ENCODE assay signal across 7 mouse cellular contexts in the genomic region with DNA sequence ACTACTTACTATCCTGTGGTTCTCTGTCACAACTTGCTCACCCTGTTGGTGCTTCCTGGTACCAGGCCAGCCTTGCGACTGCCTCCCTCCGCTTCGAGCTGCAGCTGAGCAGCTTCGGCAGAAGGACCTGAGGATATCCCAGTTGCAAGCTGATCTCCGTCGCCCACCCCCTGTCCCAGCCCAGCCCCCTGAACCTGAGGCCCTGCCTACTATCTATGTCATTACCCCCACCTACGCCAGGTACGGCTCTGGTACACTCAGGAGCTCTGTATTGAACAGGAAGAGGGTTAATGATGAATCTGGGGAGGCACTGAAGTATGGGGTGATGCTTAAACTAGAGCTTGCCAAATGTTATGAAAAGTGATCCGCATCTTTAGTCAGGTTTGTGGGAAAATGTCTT. TPM values are rescaled to one million over a fixed set of nuclear protein-coding genes. Genes with fewer than 3 reads are reported as not detected.
A peak's percentile ranks its signal among the peaks of the same experiment; 100 is the strongest.
DNase-seq lines count a peak whose midpoint lies in the region; ATAC-seq and TF ChIP-seq lines count a peak whose summit lies in the region.

No protein-coding gene starts in this region.

- WGBS in forebrain, embryonic 14.5 days = 81% methylated on average over 9 of the region's 9 CpGs
- WGBS in limb, embryonic 10.5 days = 75% methylated on average over 9 of the region's 9 CpGs
- WGBS in neural tube, embryonic 13.5 days = 87% methylated on average over 9 of the region's 9 CpGs

- DNase-seq in layer of hippocampus, adult 2 months (ENCODE audit: low spot score in 2 of 2) = no peak
- no peak for DNase-seq in layer of hippocampus, postnatal 10 days (ENCODE audit: low spot score in 2 of 2)
- no peak for DNase-seq in forebrain, embryonic 14.5 days (ENCODE audit: low spot score)
- no peak for DNase-seq in limb, embryonic 10.5 days (ENCODE audit: low spot score)
- DNase-seq in c-Kit-positive CD71-positive TER-119-positive erythroid progenitor cells, embryonic 14.5 days (ENCODE audit: low spot score) = no peak
- no peak for DNase-seq in spleen, adult 12 weeks (ENCODE audit: low spot score)

- no peaks in the 10 kb centered on the region for H3K9me3 ChIP-seq in forebrain, embryonic 14.5 days (replicated peaks; ENCODE audit: control insufficient read depth, low read length)
- H3K9me3 ChIP-seq in limb, embryonic 10.5 days (replicated peaks) = no peaks in the 10 kb centered on the region
- H3K9me3 ChIP-seq in neural tube, embryonic 13.5 days = no peaks in the 10 kb centered on the region

- TF ChIP-seq CTCF in layer of hippocampus, adult 2 months (conservative IDR thresholded peaks at IDR 0.05) = no peak

- no peaks in the 10 kb centered on the region for H3K27me3 ChIP-seq in forebrain, embryonic 14.5 days (replicated peaks; ENCODE audit: control insufficient read depth, insufficient read depth, low read length)
- H3K27me3 ChIP-seq in limb, embryonic 10.5 days (ENCODE audit: low read depth, poor library complexity, severe bottlenecking) = no peaks in the 10 kb centered on the region
- H3K27me3 ChIP-seq in neural tube, embryonic 13.5 days = no peaks in the 10 kb centered on the region

- peak overlapping the region; percentile 90; the same call in 1 of the 2 replicates for H3K4me3 ChIP-seq in layer of hippocampus, adult 2 months
- no peak overlapping the region for H3K4me3 ChIP-seq in forebrain, embryonic 14.5 days (ENCODE audit: low read depth, low read length)
- peak overlapping the region; percentile 85 for H3K4me3 ChIP-seq in limb, embryonic 10.5 days
- no peak overlapping the region for H3K4me3 ChIP-seq in neural tube, embryonic 13.5 days

- peaks cover 9% of the 10 kb centered on the region; the same call in 1 of the 2 replicates for H3K4me1 ChIP-seq in forebrain, embryonic 14.5 days (ENCODE audit: control insufficient read depth, insufficient read depth, low read length)
- peaks cover 16% of the 10 kb centered on the region for H3K4me1 ChIP-seq in limb, embryonic 10.5 days
- peaks cover 20% of the 10 kb centered on the region for H3K4me1 ChIP-seq in neural tube, embryonic 13.5 days (replicated peaks)

- peaks cover 31% of the 10 kb centered on the region for H3K36me3 ChIP-seq in forebrain, embryonic 14.5 days (ENCODE audit: control insufficient read depth, insufficient read depth, low read length)
- peaks cover 45% of the 10 kb centered on the region for H3K36me3 ChIP-seq in limb, embryonic 10.5 days
- H3K36me3 ChIP-seq in neural tube, embryonic 13.5 days = peaks cover 30% of the 10 kb centered on the region

- H3K27ac ChIP-seq in layer of hippocampus, adult 2 months = no peak overlapping the region; the same call in 1 of the 2 replicates
- no peak overlapping the region for H3K27ac ChIP-seq in forebrain, embryonic 14.5 days (ENCODE audit: low read depth, low read length)
- no peak overlapping the region for H3K27ac ChIP-seq in limb, embryonic 10.5 days
- H3K27ac ChIP-seq in neural tube, embryonic 13.5 days (replicated peaks) = no peak overlapping the region

- H3K9ac ChIP-seq in forebrain, embryonic 14.5 days (ENCODE audit: low read length) = no peak overlapping the region; the same call in 1 of the 2 replicates
- H3K9ac ChIP-seq in neural tube, embryonic 13.5 days = peak overlapping the region; percentile 81

- peak overlapping the region; percentile 69; the same call in 1 of the 2 replicates for H3K4me2 ChIP-seq in forebrain, embryonic 14.5 days (ENCODE audit: low read length)
- H3K4me2 ChIP-seq in neural tube, embryonic 13.5 days = peak overlapping the region; percentile 85

- ATAC-seq in forebrain, embryonic 14.5 days = no peak
- no peak for ATAC-seq in neural tube, embryonic 13.5 days (ENCODE audit: low read depth)

RNA-seq across cellular contexts. Expression of a gene that starts 1.6 kb away (rescaled TPM):
- 100 to 1,000 TPM; 167 to 191 TPM for total RNA-seq in layer of hippocampus, adult 2 months (2021)
- 100 to 1,000 TPM; 121 to 130 TPM for total RNA-seq in layer of hippocampus, postnatal 10 days (2021)
- polyA plus RNA-seq in forebrain, embryonic 14.5 days (2014; fragmentation: Nextera tagmentation; extraction: Ambion mirVana) = 53.3 and 67.0 TPM in 2 replicates
- 47.0 and 48.1 TPM in 2 replicates for polyA plus RNA-seq in limb, embryonic 10.5 days (2016; fragmentation: Nextera tagmentation; extraction: Ambion mirVana)
- 86.9 and 88.7 TPM in 2 replicates for polyA plus RNA-seq in neural tube, embryonic 13.5 days (2015; fragmentation: Nextera tagmentation; extraction: Ambion mirVana)

RNA-seq across cellular contexts. Expression of a gene that starts 7.4 kb away (rescaled TPM):
- total RNA-seq in layer of hippocampus, adult 2 months (2021) = 1 to 10 TPM; 4.4 to 5.7 TPM
- 1 to 10 TPM; 2.3 to 2.4 TPM for total RNA-seq in layer of hippocampus, postnatal 10 days (2021)
- polyA plus RNA-seq in forebrain, embryonic 14.5 days (2014; fragmentation: Nextera tagmentation; extraction: Ambion mirVana) = 0.93 and 0.99 TPM in 2 replicates
- 4.1 and 4.3 TPM in 2 replicates for polyA plus RNA-seq in limb, embryonic 10.5 days (2016; fragmentation: Nextera tagmentation; extraction: Ambion mirVana)
- polyA plus RNA-seq in neural tube, embryonic 13.5 days (2015; fragmentation: Nextera tagmentation; extraction: Ambion mirVana) = 1.6 and 2.8 TPM in 2 replicates

RNA-seq across cellular contexts. Expression of a gene that starts 7.6 kb away (rescaled TPM):
- total RNA-seq in layer of hippocampus, adult 2 months (2021) = 10 to 100 TPM; 11.5 to 11.7 TPM
- 10 to 100 TPM; 11.0 to 11.9 TPM for total RNA-seq in layer of hippocampus, postnatal 10 days (2021)
- polyA plus RNA-seq in forebrain, embryonic 14.5 days (2014; fragmentation: Nextera tagmentation; extraction: Ambion mirVana) = 4.1 and 5.4 TPM in 2 replicates
- 37.1 and 37.5 TPM in 2 replicates for polyA plus RNA-seq in limb, embryonic 10.5 days (2016; fragmentation: Nextera tagmentation; extraction: Ambion mirVana)
- 11.8 and 12.2 TPM in 2 replicates for polyA plus RNA-seq in neural tube, embryonic 13.5 days (2015; fragmentation: Nextera tagmentation; extraction: Ambion mirVana)

RNA-seq across cellular contexts. Expression of a gene that starts 19.9 kb away (rescaled TPM):
- total RNA-seq in layer of hippocampus, adult 2 months (2021) = 10 to 100 TPM; 58.0 to 68.7 TPM
- 10 to 100 TPM; 60.6 to 67.9 TPM for total RNA-seq in layer of hippocampus, postnatal 10 days (2021)
- 57.1 and 57.4 TPM in 2 replicates for polyA plus RNA-seq in forebrain, embryonic 14.5 days (2014; fragmentation: Nextera tagmentation; extraction: Ambion mirVana)
- 229 and 233 TPM in 2 replicates for polyA plus RNA-seq in limb, embryonic 10.5 days (2016; fragmentation: Nextera tagmentation; extraction: Ambion mirVana)
- polyA plus RNA-seq in neural tube, embryonic 13.5 days (2015; fragmentation: Nextera tagmentation; extraction: Ambion mirVana) = 126 and 141 TPM in 2 replicates

RNA-seq across cellular contexts. Expression of a gene that starts 23.9 kb away (rescaled TPM):
- total RNA-seq in layer of hippocampus, adult 2 months (2021) = 100 to 1,000 TPM; 114 to 118 TPM
- 100 to 1,000 TPM; 103 to 111 TPM for total RNA-seq in layer of hippocampus, postnatal 10 days (2021)
- 73.3 and 78.9 TPM in 2 replicates for polyA plus RNA-seq in forebrain, embryonic 14.5 days (2014; fragmentation: Nextera tagmentation; extraction: Ambion mirVana)
- 117 and 129 TPM in 2 replicates for polyA plus RNA-seq in limb, embryonic 10.5 days (2016; fragmentation: Nextera tagmentation; extraction: Ambion mirVana)
- 89.4 and 101 TPM in 2 replicates for polyA plus RNA-seq in neural tube, embryonic 13.5 days (2015; fragmentation: Nextera tagmentation; extraction: Ambion mirVana)

Comparison
In these comparisons a context has a peak if more than half of its experiments do, and no peak if none do; other contexts are left out.
1. H3K4me3 ChIP-seq: peak in layer of hippocampus, adult 2 months (single experiment) and limb, embryonic 10.5 days (single experiment); none in forebrain, embryonic 14.5 days (single experiment) and neural tube, embryonic 13.5 days (single experiment).